Comparison of ENCODE assay signal across 8 mouse cellular contexts in genomic region chr6:29768791-29769441, GRCm38 (mm10). TPM values are rescaled to one million over a fixed set of nuclear protein-coding genes. Genes with fewer than 3 reads are reported as not detected.
DNase-seq lines count a peak whose midpoint lies in the region; ATAC-seq and TF ChIP-seq lines count a peak whose summit lies in the region.

No protein-coding gene starts in this region.

- TF ChIP-seq CTCF in cortical plate, adult 2 months (IDR thresholded peaks at IDR 0.05; ENCODE audit: extremely low read depth, insufficient read depth, low read length) = no peak
- no peak for TF ChIP-seq CTCF in kidney, postnatal 0 days (IDR thresholded peaks at IDR 0.05; ENCODE audit: low read depth)
- TF ChIP-seq CTCF in spleen, adult 2 months (IDR thresholded peaks at IDR 0.05; ENCODE audit: extremely low read depth, insufficient read depth, insufficient read length, insufficient replicate concordance) = no peak

- peaks cover 6% of the 10 kb centered on the region for H3K4me1 ChIP-seq in cortical plate, adult 2 months (ENCODE audit: control insufficient read depth, insufficient read depth, low read length)
- peaks cover 6% of the 10 kb centered on the region; the same call in 1 of the 2 replicates for H3K4me1 ChIP-seq in heart, embryonic 11.5 days (ENCODE audit: control insufficient read depth, insufficient read depth, low read length)
- 0 out of 2 replicates have a peak, but pooled peaks cover 4% of the 10 kb centered on the region for H3K4me1 ChIP-seq in kidney, postnatal 0 days (replicated peaks; ENCODE audit: insufficient read depth, low read length)
- no peaks in the 10 kb centered on the region for H3K4me1 ChIP-seq in spleen, adult 2 months (ENCODE audit: control insufficient read depth, insufficient read depth, insufficient read length)

- peak overlapping the region; percentile 75; the same call in 1 of the 2 replicates for H3K27ac ChIP-seq in cortical plate, adult 2 months (ENCODE audit: insufficient read depth, low read length)
- peak overlapping the region; percentile 84 for H3K27ac ChIP-seq in heart, embryonic 11.5 days (ENCODE audit: low read depth, low read length)
- peak overlapping the region; percentile 91 for H3K27ac ChIP-seq in kidney, postnatal 0 days
- H3K27ac ChIP-seq in spleen, adult 2 months (ENCODE audit: insufficient read depth, low read length) = peak overlapping the region; percentile 85

- H3K4me3 ChIP-seq in cortical plate, adult 2 months (ENCODE audit: insufficient read depth, low read length) = peak overlapping the region; percentile 69
- peak overlapping the region; percentile 77 for H3K4me3 ChIP-seq in heart, embryonic 11.5 days (ENCODE audit: low read depth, low read length)
- H3K4me3 ChIP-seq in kidney, postnatal 0 days (replicated peaks; ENCODE audit: low read depth, low read length) = peak overlapping the region; percentile 89
- H3K4me3 ChIP-seq in spleen, adult 2 months (ENCODE audit: extremely low read depth, insufficient read depth, insufficient read length) = peak overlapping the region; percentile 97

- H3K4me2 ChIP-seq in heart, embryonic 11.5 days = peak overlapping the region; percentile 78
- peak overlapping the region; percentile 76 for H3K4me2 ChIP-seq in kidney, postnatal 0 days (ENCODE audit: low read length)

- peak; percentile 55 for ATAC-seq in heart, embryonic 11.5 days (replicated peaks; ENCODE audit: insufficient number of reproducible peaks, low FRiP score, low TSS enrichment)
- ATAC-seq in kidney, postnatal 0 days (replicated peaks; ENCODE audit: low FRiP score, low read depth) = no peak; the same call in 1 of the 2 replicates

- no peaks in the 10 kb centered on the region for H3K9me3 ChIP-seq in heart, embryonic 11.5 days (replicated peaks; ENCODE audit: control insufficient read depth, low read length)
- H3K9me3 ChIP-seq in kidney, postnatal 0 days (replicated peaks; ENCODE audit: low read length) = no peaks in the 10 kb centered on the region

- peak overlapping the region; percentile 89 for H3K9ac ChIP-seq in heart, embryonic 11.5 days (ENCODE audit: low read depth, low read length)
- peak overlapping the region; percentile 83 for H3K9ac ChIP-seq in kidney, postnatal 0 days (ENCODE audit: low read depth, low read length)

- no peak for TF ChIP-seq POLR2A in cortical plate, adult 2 months (IDR thresholded peaks at IDR 0.05; ENCODE audit: extremely low read depth, insufficient read depth, low read length)
- TF ChIP-seq POLR2A in spleen, adult 2 months (IDR thresholded peaks at IDR 0.05; ENCODE audit: low read depth, low read length) = no peak

- H3K36me3 ChIP-seq in heart, embryonic 11.5 days (ENCODE audit: control insufficient read depth, insufficient read depth, low read length) = no peaks in the 10 kb centered on the region
- H3K36me3 ChIP-seq in kidney, postnatal 0 days (ENCODE audit: insufficient read depth, low read length) = no peaks in the 10 kb centered on the region
- no peaks in the 10 kb centered on the region for H3K36me3 ChIP-seq in spleen, adult 2 months (ENCODE audit: control insufficient read depth, insufficient read depth, low read length)

- under 1% methylated on average over 47 of the region's 50 CpGs for WGBS in heart, embryonic 11.5 days (ENCODE audit: insufficient replicate concordance)
- WGBS in kidney, postnatal 0 days = under 1% methylated on average over 49 of the region's 50 CpGs
- WGBS in spleen, adult 2 months = under 1% methylated on average over 48 of the region's 50 CpGs

- no peaks in the 10 kb centered on the region for H3K27me3 ChIP-seq in heart, embryonic 11.5 days (ENCODE audit: control insufficient read depth, insufficient read depth, low read length)
- H3K27me3 ChIP-seq in kidney, postnatal 0 days (ENCODE audit: insufficient read depth, low read length) = no peaks in the 10 kb centered on the region
- no peaks in the 10 kb centered on the region; the same call in 1 of the 2 replicates for H3K27me3 ChIP-seq in spleen, adult 2 months (ENCODE audit: control insufficient read depth, insufficient read depth, low read length)

- DNase-seq in adrenal gland, postnatal 10 days = peak; percentile 63
- DNase-seq in adrenal gland, postnatal 4 days (ENCODE audit: low spot score in 2 of 2) = no peak
- peak; percentile 40 to 41 for DNase-seq in CD8-positive naive resting alpha-beta T cell, adult 2 months (ENCODE audit: low read depth in 2 of 2, low spot score in 2 of 2)
- DNase-seq in kidney, postnatal 0 days (ENCODE audit: low spot score) = peak; percentile 60
- DNase-seq in lung, postnatal 36 days = peak; percentile 38
- peak in 1 of 2 experiments; percentile 35 for DNase-seq in spleen, adult 2 months (ENCODE audit: low read depth in 1 of 2, low spot score in 2 of 2)

RNA-seq across cellular contexts. Expression of gene Ahcyl2, which starts 1.1 kb away (rescaled TPM):
- 10 to 100 TPM; 72.1 to 79.0 TPM for total RNA-seq in adrenal gland, postnatal 10 days (2021)
- 100 to 1,000 TPM in 1 of 2 experiments, 10 to 100 TPM in 1; 93.7 to 119 TPM for total RNA-seq in adrenal gland, postnatal 4 days (2021)
- polyA plus RNA-seq in cortical plate, adult 2 months (2012; rRNA removed) = 112 and 117 TPM in 2 replicates
- polyA plus RNA-seq in heart, embryonic 11.5 days (2014; fragmentation: Nextera tagmentation; extraction: Ambion mirVana) = 9.9 and 11.6 TPM in 2 replicates
- 18.5 and 18.7 TPM in 2 replicates for polyA plus RNA-seq in kidney, postnatal 0 days (2015; fragmentation: Nextera tagmentation; extraction: Ambion mirVana)
- 9.4 and 10.7 TPM in 2 replicates for polyA plus RNA-seq in spleen, adult 2 months (2012; rRNA removed)

RNA-seq across cellular contexts. Expression of gene Smo, which starts 33.6 kb away (rescaled TPM):
- total RNA-seq in adrenal gland, postnatal 10 days (2021) = 10 to 100 TPM; 47.3 to 51.7 TPM
- total RNA-seq in adrenal gland, postnatal 4 days (2021) = 10 to 100 TPM; 88.5 to 94.3 TPM
- polyA plus RNA-seq in cortical plate, adult 2 months (2012; rRNA removed) = 8.3 and 9.6 TPM in 2 replicates
- 21.8 and 22.4 TPM in 2 replicates for polyA plus RNA-seq in heart, embryonic 11.5 days (2014; fragmentation: Nextera tagmentation; extraction: Ambion mirVana)
- 26.4 and 27.5 TPM in 2 replicates for polyA plus RNA-seq in kidney, postnatal 0 days (2015; fragmentation: Nextera tagmentation; extraction: Ambion mirVana)
- polyA plus RNA-seq in spleen, adult 2 months (2012; rRNA removed) = 7.2 and 8.8 TPM in 2 replicates

Comparison
In these comparisons a context has a peak if more than half of its experiments do, and no peak if none do; other contexts are left out.
1. DNase-seq: peak in adrenal gland, postnatal 10 days (single experiment), CD8-positive naive resting alpha-beta T cell, adult 2 months (2 of 2), kidney, postnatal 0 days (single experiment) and lung, postnatal 36 days (single experiment); none in adrenal gland, postnatal 4 days (0 of 2).
2. Peak in every context shown above with its lines, with median percentiles within 50 percentile points of each other: H3K27ac ChIP-seq and H3K4me3 ChIP-seq.